Mouse (Mus musculus) retina, postnatal 7 days (tissue): ENCODE data around the gene Jarid2.

Experiments
- DNase-seq: peaks from one replicate; pipeline ENCODE4 v3.0.0-alpha.2; 2012; ENCODE audit warnings: low read depth, low spot score

The Jarid2 gene

DNA sequence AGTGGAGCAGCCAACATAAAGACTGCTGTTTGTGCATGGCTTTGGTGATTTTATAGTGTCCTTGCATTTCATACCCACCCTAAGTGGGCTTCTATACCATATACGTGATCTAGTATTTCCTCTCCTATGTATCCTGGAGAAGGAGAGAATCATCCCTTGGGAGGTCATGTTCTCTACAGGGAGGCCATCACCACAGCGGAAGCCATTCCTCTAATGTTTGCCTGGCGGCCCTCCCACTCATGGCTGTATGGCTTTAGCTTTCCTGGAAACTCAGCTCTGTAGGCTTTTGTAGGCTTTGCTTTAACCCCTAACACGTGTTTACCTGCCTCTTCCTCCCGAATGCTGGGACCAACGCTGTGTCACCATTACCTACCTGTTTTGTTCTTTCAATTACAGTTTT is 108.2 kb downstream of the Jarid2 start:
- DNase-seq, result no peak

DNA sequence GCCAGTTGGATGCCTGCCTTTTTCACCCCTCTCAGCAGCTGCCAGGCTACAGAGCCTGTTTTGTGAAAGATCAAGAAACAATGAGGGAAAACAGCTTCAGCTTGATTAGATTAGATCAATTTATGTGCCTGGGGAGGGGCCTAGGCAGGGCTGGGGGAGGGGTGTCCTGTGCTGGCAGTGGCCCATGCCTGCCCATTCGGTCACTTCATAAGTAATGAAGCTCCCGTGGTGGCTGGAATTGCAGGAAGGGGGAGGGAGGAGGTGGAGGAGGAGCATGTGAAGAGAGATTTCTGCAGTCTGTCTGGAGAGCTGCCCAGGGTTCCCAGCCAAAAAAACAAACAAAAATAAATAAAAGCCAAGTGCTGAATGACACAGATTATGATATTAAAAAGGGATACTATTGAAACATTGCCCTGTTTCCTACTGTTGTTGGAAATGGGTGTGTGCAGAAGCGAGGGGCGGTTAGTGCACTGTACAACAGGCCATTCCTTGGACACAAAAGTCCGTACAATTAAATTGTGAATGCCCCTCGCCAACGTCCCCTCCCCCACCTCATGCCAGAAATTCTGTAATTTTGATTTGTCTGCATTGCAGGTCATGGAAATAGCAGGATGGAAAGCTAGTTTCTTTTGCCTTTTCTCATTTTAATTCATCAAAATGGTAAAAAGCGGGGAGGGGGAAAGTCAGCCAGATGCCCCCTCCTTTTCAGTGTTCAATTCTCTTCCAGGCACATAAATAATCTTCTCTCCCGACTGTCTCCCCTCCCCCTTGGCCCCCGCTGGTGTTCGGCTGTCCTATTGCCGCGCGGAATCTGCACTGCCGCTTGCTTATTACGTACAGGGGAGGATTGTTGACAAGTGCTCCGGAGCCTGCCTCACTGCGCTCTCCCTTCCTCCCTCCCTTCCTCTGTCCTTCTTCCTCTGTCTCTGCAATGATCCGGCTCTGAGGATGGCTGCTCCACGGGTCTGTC is 110.9 kb downstream of the Jarid2 start:
- DNase-seq, result peak; percentile 51

DNA sequence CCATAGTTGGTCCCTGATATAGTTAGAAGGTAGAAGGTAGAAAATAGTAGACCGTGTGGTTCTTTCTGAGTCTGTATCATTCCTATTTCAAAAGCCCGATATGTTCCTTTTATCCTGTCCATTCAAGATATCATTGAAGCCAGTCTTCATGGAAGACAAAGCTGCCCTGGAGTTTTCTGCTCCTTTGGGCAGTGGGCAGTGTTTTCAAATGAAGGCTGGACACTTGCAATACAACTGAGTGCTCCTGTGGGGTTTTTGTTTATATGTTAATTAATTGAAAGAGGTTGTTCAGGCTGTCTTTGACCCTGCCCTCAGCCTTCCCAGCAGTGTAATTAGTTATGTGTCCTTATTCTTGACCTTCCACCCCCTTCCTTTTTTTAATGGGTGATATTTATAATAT is 122.2 kb downstream of the Jarid2 start:
- no peak for DNase-seq

DNA sequence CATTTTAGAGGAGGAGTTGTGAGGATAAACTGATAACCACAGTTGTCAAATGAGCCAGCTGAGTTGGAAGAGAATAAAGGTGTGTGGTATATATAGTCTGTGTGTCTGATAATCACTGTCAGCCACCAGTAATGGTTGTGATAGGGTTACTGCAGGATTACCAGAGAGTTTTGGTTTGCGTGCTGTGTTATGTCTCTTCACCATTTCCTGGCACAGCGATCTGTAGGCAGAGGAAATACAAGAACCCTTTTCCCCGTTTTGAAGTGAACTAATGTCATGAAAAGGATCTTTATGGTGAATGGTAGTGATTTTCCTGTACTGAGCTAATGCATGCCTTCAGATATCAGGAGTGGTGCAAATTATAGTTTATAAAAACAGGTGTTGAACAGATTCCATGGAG is 122.8 kb downstream of the Jarid2 start:
- no peak for DNase-seq

DNA sequence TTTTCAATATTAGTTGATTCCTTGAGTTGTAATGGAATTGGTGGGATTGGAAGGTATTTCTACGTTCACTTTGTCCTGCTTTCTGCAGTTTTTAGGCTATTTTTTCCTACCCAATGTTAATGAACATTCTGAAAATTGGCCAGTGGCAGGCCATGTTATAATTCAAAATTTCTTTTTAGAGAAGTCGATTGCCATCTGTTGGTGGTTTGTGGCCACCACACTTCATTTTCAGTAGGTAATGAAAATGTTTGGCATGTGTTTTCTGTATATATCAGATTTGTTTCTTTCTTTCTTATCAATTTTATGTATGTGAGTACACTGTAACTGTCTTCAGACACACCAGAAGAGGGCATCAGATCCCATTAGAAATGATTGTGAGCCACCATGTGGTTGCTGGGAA is 136.3 kb downstream of the Jarid2 start:
- DNase-seq, result no peak

DNA sequence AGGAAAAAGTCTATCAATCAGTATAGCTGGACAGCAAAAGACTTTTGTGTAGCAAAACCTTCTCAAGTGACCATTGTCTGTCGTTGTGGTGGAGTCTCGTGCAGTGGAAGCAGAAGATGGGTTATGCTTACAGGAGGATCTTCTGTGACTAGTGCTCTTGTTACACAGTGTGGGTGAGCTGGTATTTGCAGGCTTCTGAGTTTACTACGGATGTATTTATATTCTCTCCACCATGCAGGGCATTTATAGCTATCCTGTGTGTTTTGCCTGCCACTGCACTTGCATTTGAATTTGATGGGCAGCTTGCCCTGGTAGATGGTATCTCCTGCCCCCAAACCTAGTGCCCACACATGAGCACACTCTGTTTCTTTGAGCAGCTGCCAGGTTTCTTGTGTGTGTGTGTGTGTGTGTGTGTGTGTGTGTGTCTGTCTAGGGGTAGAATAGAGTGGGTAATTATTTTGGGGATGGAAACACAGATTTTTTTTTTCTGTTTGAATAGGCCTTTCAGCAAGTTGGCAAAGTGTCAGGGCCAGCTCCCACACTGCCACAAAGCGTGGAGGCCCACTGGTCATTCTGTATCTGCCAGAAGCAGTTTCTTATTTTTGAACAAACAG is 138.9 kb downstream of the Jarid2 start:
- DNase-seq, result peak; percentile 8

DNA sequence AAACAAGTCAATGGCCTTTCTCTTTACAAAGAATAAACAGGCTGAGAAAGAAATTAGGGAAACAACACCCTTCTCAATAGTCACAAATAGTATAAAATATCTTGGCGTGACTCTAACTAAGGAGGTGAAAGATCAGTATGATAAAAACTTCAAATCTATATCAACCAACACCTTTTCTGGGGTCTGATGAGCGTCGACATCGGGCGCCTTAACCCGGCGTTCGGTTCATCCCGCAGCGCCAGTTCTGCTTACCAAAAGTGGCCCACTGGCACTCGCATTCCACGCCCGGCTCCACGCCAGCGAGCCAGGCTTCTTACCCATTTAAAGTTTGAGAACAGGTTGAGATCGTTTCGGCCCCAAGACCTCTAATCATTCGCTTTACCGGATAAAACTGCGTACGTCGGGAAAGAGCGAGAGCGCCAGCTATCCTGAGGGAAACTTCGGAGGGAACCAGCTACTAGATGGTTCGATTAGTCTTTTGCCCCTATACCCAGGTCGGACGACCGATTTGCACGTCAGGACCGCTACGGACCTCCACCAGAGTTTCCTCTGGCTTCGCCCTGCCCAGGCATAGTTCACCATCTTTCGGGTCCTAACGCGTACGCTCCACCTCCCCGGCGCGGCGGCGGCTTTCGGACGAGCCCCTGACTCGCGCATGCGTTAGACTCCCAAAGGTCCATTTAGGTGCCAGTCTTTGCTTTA is 140.3 kb downstream of the Jarid2 start:
- peak; percentile 84 for DNase-seq

DNA sequence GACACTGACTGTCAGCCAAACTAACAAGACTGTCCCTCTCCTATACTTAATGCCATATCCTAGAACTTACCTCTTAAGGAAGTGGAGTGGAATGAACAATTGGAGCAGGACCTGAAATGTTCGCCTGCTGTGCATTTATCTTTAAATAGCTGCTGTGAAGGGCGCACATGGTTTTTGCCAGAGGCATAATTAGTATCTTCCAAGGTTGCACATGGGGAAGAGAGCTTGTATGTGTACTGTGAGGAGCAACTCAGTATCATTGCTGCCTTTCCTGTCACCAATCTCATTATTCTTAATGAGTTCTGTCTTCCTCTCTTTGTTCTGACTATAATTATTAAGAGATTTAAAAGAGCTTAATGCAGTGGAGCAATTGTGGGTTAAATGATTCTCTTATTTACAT is 147.5 kb downstream of the Jarid2 start:
- no peak for DNase-seq

DNA sequence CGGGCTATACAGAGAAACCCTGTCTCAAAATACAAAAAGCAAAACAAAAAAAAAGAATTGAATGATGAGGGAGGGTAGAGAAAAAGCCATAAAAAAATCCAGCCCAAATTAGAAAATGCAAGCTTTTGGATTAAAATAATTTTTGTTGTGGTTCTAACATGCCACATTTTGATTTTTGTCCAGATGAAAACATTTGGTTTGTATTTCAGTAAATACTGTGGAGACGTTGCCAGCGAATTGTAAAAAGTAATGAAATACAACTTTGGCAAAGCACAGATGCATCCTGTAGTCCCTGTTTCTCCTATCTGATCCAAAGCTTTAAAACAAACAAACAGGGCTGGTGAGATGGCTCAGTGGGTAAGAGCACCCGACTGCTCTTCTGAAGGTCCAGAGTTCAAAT is 151.7 kb downstream of the Jarid2 start:
- no peak for DNase-seq

DNA sequence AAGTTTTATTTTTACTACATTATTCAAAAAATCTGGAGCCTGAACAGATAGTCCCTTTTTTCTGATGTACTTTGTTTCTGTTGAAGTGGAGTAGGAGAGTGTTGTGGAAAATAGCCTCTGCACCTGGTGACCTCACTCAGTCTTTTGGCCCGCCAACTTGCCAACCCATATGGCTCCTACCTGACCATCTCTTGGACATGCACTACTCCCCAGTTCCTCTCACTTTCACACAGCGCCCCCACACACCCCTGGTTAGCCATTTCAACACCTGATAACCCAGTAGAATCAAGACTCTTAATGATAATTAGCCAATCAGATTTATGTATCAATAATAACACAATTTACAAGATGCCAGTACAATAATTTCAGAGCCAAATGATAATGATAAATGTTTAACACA is 156.9 kb downstream of the Jarid2 start:
- DNase-seq, result no peak

DNA sequence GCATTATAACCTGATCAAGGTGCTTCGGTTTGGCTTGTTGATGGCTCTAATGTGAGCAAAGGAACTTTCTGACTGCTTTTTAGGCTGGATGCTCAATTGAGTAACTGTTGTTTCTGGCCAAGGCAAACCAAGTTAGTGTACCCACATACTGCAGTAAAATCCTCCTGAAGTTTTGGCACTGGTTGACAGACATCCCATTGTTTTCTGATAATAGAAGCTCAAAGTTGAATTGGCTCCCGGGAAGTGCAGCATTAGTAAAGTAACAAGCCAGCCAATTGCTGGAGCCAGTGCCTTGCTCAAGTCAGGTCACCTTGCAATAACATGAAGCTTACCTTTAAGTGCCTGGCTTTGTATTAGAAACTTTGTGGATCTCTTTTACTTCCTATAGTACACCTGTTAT is 161.3 kb downstream of the Jarid2 start:
- no peak for DNase-seq

DNA sequence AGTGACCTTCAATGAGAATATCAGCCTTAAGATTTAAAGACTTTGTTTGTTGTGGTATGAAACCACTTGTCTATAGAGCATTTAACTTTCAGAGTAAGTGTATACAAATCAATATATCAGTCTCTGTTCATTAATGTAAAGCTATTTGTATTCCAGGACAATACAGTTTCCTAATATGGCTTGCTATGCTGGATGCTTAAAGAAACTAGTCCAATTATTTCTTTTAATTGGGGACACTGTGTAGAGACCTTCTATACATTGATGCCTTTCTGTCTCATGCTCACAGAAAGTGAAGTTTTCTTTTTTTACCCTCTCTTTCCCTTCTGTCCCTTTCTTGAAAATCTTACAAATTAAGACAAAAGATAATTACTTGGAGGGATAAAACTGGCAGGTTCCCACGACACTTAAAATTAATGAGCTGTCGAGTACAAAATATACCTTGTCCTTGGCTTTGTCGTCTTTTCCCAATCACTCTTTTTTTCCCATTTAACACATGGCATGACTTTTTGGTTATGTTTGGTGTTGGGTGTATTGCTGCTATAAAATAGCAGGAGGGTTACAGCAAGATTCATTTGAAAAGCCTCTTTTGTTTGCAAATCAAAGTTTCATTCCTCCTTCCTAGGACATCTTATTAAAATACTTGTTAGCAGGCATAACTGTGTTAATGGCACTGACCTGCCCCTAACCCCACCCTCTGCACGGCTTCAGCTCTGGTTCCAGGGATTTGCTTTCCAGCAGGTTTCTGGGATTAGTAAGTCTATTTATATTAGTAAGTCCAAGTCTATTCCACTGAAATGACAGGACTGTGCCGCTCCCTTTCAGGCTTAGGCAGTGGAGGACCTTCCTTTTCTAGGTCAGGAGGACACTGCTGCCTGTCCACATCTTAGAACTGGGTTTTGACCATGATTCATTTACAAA is 162.8 kb downstream of the Jarid2 start:
- DNase-seq, result no peak

DNA sequence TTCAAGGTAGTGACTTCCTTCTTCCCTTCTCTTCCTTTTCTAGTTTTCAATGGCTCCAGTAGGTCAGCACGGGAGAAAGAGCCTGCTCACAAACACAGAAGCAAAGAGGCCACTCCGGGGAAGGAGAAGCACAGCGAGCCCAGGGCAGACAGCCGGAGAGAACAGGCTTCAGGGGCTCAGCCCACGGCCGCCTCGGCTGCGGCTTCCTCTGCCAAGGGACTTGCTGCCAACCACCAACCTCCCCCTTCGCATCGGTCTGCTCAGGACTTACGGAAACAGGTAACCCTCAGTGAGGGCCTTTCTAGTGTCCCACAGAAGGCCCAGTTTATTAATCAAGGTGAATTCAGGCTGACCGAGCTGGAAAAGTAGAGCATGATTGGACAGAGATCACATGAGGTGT is 166.9 kb downstream of the Jarid2 start:
- DNase-seq, result no peak

DNA sequence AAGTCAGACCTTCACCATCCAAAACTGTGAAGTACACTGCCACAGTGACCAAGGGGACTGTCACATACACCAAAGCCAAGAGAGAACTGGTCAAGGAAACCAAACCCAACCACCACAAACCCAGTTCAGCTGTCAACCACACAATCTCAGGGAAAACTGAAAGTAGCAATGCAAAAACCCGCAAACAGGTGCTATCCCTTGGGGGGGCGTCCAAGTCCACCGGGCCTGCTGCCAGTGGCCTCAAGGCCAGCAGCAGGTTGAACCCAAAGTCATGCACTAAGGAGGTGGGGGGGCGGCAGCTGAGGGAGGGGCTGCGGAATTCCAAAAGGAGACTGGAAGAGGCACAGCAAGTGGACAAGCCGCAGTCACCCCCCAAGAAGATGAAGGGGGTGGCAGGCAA is 173.0 kb downstream of the Jarid2 start:
- no peak for DNase-seq

DNA sequence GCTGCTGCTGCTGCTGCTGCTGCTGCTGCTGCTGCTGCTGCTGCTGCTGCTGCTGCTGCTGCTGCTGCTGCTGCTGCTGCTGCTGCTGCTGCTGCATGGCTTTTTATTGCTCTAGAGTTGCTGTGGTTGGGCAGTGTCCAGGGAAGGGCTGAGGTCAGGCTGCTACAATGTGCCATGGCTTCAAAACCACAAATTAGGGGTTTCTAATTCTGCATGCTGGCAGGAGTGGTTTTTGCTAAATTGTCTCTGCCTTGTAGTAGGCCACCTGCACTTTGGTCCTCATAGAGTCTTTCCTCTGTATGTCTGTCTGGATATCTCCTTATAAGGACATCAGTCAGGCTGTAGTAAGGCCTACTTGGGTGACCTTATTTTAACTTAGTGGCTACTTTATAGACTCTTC is 174.1 kb downstream of the Jarid2 start:
- DNase-seq, result no peak

DNA sequence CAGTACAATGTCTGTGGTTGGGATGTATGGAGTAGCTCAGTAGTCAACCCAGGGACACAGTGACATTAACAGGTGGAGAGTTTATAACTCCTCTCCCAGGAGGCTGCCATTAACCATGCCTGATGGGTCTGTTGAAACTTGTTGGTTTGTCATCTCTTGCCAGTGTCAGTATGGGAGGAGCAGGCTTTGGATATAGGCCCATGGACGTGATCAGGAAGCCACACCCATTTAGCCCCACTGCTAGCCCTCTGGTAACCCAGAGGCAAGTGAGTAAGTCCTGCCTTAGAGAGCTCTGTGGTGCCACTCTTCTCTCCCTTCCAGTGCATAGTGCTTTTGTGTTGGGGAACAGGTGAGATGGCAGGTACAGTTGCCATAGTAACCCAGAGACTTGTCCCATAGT is 175.0 kb downstream of the Jarid2 start:
- no peak for DNase-seq

DNA sequence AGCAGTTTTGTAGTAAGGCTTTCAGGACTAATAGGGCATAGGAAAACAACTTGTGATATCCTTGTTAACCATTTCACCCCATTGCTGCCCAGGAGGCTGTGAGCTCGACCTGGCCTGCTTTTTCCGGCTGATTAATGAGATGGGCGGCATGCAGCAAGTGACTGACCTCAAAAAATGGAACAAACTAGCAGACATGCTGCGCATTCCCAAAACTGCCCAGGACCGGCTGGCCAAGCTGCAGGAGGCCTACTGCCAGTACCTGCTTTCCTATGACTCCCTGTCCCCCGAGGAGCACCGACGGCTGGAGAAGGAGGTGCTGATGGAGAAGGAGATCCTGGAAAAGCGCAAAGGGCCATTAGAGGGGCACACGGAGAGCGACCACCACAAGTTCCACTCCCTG is 176.9 kb downstream of the Jarid2 start:
- DNase-seq, result no peak

DNA sequence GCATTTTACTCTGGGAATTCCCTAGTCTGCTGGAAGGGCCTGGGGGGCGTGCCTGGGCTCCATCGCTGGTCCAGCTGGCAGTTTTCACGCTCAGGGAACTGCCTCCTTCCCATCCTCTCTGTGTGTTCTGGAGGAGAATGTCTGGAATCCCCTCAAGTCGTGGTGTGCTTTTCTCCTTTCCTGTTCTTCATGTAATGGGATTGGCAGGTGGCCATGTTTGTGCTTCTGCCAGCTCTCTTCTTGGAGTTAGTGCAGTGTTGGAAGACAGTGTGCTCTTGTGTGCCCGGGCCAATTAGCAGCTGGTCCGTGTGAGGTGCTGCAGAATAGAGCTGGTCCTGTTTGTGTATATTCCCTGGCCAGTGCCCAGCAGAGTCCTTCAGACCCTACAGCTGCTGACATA is 178.4 kb downstream of the Jarid2 start:
- no peak for DNase-seq

DNA sequence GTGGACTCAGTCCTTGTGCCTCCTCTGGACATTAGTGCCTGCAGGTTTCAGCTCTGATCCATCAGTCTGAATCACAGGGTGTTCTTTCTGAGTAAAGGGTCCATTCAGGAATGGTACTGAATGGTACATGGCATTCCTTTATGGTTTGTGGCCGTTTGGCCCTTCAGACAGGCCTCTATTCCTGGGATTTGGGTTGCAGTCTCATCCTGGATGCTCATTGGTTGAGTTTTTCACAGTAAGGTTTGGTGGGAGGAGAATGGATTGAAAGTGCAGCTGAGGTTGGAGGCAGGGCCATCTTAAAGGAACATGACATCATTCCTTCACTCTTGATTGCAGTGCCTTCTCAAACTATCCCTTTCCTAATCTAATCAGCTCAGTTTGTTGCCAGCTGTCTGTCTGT is 179.5 kb downstream of the Jarid2 start:
- DNase-seq, result no peak

DNA sequence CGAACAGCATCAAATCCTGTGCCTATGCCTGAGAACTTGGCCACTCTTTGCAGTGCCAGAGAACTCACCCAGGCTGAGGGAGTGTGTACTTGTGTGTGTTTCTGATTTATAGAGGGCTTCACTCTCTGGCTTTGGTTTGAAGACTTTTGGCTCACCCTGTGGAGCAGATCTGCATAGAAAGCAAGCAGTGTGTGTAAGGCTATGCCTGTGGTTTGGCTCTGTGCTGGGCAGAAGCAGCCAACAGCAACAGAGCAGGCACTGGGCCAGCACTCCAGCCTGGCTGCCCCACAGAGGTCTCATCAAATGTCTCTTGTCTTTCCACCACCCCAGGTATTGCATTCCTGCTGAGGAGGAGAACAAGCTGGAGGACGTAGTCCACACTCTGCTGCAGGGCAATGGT is 183.6 kb downstream of the Jarid2 start:
- DNase-seq, result no peak

DNA sequence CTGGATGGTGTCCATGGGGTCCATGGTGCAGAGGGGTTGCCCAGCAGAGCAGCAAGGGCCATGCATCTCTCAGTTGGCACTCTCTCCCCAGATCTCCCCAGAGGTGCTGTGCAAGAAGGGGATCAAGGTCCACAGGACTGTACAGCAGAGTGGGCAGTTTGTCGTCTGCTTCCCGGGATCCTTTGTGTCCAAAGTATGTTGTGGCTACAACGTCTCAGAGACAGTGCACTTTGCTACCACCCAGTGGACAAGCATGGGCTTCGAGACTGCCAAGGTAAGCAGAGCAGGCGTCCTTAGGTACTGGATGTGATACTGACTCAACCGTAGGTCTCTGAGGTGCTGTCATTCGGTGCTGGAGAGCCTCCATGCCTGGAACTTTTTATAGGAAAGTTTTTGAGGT is 184.3 kb downstream of the Jarid2 start:
- no peak for DNase-seq

DNA sequence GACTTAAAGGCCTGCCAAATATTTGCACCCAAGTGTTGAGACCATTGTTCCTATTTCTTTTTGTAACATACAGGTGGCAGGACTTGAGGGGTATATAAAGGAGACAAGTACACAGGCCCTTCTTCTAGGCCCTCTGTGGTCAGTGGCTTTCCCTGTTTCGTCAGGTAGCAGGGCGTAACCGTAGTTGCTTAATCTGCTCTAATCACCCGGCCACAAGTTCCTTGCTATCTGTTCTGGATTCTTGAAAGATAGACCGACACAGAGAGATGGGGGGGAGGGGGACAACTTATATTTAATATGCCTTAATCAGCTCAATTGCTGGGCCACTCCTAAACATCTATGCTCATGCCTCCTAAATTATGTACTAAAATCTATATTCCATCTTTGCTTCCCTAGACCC is 186.1 kb downstream of the Jarid2 start:
- no peak for DNase-seq
